Mouse (Mus musculus) small intestine, adult 2 months (tissue): ENCODE measurements around the gene Cabp2.

Source experiments
- CTCF ChIP-seq: fragments of 200-500 bp; IDR thresholded peaks from 2 replicates; pipeline ENCODE4 v1.5.1; 2012; ENCODE audit warnings: low read depth, mild to moderate bottlenecking, control low read depth, inconsistent platforms, low read length, moderate library complexity, mixed read lengths; ENCODE audit not compliant: insufficient replicate concordance, insufficient read length; ENCODE audit errors: extremely low read depth
- POLR2A ChIP-seq: fragments of 200-500 bp; IDR thresholded peaks from 2 replicates; pipeline ENCODE4 v1.6.1; 2012; ENCODE audit warnings: low read depth, mild to moderate bottlenecking, control low read depth, inconsistent platforms, low read length, moderate library complexity

GRCm38 (mm10) chr19:4047859-4048258 lies 33.5 kb upstream of the Cabp2 start:
- TF ChIP-seq CTCF, result peak; percentile 85; the same call in 1 of the 2 replicates
- TF ChIP-seq POLR2A, result no peak
